Mouse (Mus musculus) brain, embryonic 14.5 days (tissue): ENCODE data around the gene Proser2. TPM values are rescaled to one million over a fixed set of nuclear protein-coding genes. Genes with fewer than 3 reads are reported as not detected.
A peak's percentile ranks its signal among the peaks of the same experiment; 100 is the strongest.

ENCODE experiments used
- DNase-seq: peaks from one replicate; pipeline ENCODE4 v3.0.0-alpha.2; 2011; ENCODE audit warnings: low read depth
- CTCF ChIP-seq: fragments of 200-500 bp; IDR thresholded peaks from 2 replicates; pipeline ENCODE4 v1.5.1; 2012; ENCODE audit warnings: inconsistent platforms, mild to moderate bottlenecking, moderate library complexity, borderline replicate concordance; ENCODE audit not compliant: insufficient read depth, insufficient read length; ENCODE audit errors: extremely low read depth
- POLR2A ChIP-seq: fragments of 200-500 bp; IDR thresholded peaks from 2 replicates; pipeline ENCODE4 v1.6.1; 2012; ENCODE audit warnings: mild to moderate bottlenecking, inconsistent platforms, borderline replicate concordance; ENCODE audit not compliant: poor library complexity, insufficient read depth, insufficient read length, severe bottlenecking; ENCODE audit errors: extremely low read depth
- polyA plus RNA-seq: library from polyadenylated mRNA; depleted of rRNA; stranded (reverse); fragments of >200 nt; gene quantifications from 2 replicates; pipeline ENCODE4 v1.2.3, GENCODE M21; 2012

The Proser2 gene
- polyA plus RNA-seq, 1 experiment: 3.1 TPM

DNA sequence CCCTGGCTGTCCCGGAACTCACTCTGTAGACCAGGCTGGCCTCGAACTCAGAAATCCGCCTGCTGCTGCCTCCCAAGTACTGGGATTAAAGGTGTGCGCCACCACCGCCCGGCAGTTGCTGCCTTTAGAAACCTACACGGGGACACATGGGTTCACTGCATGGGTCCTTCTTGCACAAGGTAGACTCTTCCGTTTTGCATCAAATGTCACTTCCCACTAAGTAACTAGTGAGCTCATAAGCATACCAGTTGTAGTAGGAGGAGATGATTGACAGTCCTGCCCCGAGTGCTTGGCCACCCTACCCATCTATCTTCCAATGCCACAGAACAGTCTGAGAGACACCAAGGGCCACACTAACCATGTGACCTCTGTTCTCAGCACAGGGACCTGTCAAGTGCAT is 29.2 kb upstream of the Proser2 start:
- TF ChIP-seq POLR2A: no peak
- no peak for TF ChIP-seq CTCF
- DNase-seq: no peak

DNA sequence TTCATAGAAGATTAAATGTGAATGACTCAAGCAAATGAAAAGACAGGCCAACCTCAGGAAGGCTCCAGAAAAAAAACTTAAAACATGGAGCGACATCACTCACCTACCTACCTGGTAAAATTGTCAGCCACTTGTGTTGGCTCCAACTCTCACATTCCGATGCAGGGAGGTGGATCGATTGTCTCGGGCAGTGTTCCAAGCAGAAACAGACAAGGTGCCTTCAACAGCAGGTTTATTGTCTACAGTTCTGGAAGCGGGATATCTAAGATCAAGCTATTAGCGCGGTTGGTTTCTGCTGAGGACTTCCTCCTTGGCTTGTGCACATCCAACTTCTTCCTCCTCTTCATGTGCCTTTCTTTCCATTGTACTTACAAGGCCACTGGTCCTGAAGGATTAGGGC is 27.6 kb upstream of the Proser2 start:
- no peak for TF ChIP-seq POLR2A
- no peak for TF ChIP-seq CTCF
- DNase-seq: no peak

DNA sequence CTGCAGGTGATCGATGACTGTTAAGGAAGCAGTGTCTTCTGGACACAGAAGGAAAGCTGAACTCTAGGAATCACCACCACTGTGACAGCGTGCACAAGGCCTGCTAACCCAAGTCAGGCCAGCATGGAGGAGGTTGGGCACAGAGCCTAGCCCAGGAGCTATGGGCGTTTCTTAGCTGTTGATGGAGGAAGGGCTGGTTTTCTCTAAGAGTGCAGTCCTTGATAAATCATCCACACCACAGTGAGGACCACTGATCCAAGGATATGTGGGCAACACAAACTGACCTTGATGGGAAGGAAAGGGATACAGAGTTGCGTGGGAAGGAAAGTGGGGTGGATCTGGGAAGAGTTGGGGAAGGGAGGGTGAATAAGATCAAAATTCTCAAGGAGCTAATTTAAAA is 27.2 kb upstream of the Proser2 start:
- DNase-seq: no peak
- TF ChIP-seq POLR2A (no peak), CTCF (no peak)

DNA sequence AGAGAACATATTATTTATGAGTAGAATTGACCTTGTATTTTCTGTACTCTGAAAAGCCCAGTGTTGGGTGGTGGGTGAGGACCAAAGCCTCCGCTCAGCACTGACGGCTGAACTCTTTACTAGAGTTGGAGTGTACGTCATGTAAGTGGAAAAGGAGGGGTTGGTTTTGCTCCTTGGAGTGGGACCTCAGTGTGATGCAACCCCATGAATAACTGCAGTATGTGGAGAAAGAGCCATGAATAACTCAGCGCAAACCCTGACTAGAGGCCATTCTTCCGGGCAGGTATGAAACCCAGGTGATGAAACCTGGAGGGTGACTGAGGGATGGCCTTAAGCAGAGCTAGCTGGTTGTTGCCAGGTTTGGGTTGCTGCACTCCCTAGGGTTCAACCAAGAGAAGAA is 19.8 kb upstream of the Proser2 start:
- no peak for TF ChIP-seq CTCF
- TF ChIP-seq POLR2A: no peak
- no peak for DNase-seq

DNA sequence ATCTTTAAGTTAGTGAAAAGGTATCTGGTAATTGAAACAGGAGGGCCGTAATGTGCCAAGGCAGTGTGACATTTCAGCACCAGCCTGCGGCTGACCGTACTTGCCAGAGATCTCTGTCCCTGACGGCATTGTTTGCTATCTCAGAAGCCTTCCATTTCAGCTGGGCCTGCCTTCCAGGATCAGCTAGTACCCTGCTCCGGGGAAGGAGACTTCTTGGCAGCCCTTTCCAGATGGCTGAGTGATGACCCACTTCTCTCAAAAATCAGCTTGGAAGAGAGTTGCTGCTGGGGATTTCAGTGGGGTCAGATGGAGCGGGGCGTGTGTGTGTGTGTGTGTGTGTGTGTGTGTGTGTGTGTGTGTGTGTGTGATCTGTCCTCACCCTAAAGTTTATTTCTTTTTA is 16.9 kb upstream of the Proser2 start:
- no peak for DNase-seq
- TF ChIP-seq POLR2A (no peak), CTCF (no peak)

DNA sequence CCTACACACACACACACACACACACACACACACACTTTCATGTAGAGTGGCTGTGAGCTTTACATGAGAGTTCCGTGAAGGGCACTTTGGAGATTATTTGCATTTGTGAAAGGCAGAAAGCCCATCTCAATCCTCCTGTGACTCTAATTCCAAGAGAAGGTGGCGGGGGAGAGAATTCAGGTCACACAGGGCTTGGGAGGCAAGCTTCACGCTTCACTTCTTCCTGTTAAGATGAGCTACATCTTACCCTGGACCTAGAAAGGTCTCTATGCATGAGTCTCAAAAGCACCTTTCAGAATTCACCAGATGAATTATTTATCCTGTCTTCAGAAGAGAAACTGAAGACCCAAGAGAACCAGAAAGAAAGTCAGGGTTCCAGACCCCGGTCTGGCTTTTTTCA is 16.2 kb upstream of the Proser2 start:
- DNase-seq: no peak
- no peak for TF ChIP-seq CTCF

DNA sequence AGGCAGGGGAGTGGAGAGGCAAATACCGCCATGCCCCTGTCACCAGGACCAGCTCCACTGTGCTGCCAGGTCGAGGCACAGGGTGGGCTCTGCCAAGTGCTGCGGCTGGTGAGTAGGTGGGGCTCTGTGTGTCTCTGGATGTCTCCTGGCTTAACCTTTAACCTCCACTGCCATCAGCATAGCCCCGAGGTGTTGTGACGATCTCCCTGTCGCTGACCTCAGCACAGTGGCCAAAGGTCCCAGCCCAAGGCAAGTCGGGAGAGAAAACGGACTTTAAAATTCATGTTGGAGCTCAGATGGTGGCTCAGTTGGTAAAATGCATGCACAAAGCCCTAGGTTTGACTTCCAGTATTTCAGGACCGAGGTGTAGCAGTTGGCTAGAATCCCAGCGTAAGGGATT is 15.6 kb upstream of the Proser2 start:
- no peak for TF ChIP-seq POLR2A
- TF ChIP-seq CTCF: no peak
- no peak for DNase-seq

DNA sequence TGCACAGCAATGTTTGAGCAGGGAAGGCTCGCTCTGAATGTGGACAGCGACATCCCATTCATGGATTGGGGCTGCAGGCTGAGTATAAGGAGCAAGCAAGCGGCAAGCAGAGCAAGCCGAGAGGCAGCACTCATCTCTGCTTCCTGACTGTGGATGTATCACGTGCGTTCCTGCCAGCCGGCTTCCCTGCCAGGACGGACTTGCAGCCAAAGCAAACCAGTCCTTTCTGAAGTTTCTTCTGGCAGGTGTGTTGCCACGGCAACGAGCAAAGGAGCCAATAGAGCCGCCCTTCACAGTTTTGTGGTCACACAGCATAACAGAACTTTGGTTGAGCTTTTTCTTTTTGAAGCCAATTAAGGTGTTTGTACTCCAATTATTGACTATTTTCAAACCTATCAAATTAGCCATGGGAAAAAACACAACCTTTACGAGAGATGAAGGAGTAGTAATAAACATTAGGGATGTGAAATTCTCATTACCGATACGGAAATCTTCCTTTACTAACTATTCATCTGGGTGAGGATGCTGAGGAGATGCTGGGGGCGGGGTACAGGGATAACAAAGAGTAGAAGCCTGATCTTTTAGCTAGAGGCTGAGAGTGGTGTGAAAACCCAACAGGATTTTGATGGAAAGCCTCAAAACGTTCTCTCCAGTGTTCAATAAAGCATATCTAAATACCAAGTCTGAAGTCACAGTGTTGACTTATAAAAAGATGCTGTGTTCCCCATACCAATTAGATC is 13.1 kb upstream of the Proser2 start:
- peak; percentile 77 for DNase-seq

DNA sequence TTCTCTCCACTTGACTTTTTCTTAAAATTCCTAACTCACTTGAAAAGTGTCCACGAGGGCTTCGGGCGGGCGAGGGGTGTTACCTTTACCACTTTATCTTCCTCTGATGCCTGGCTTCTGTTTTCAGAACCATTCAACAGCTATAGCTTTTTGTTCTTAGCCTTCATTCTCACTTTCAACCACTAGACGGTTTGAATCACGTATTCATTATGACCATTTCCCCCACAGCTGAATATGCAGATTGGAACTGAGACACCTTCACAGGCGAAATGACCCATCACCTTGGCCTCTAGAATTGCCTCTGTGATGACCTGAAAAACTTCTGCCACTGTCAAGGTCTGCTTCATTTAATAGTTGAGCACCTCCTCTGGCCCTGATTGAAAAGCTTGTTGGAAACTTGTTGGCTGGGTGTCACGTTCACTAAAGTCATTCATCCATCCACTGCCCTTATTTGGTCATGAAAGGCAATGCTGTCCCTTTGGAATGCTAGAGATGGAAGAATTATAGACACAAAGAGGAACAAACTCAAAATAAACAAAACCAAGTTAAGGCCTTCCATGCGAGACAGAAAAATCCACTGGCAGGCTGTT is 10.7 kb upstream of the Proser2 start:
- DNase-seq: no peak
- no peak for TF ChIP-seq CTCF
- no peak for TF ChIP-seq POLR2A

More for the DNA sequence above, 13.1 kb upstream of the Proser2 start:
- TF ChIP-seq POLR2A: no peak
- no peak for TF ChIP-seq CTCF

DNA sequence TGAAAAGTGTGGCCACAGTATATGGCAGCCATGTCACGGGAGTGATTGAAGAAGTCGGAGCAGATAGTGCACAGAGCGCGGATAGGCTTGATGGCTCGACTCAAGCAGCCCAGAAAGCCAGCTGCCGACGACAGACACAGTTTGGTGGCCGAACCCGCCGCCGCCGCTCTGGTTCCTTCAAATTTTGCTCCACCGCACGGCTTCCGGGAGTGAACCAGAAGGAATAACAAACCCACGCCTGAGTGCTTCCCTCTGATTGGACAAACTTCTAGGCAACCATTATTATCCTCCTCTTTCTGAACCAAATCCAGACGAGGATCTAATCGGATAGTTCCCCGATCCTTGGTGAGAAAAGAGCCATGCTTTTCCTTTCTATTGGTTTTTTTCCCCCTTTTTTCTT is 3.9 kb upstream of the Proser2 start:
- no peak for TF ChIP-seq POLR2A
- TF ChIP-seq CTCF: no peak
- no peak for DNase-seq

DNA sequence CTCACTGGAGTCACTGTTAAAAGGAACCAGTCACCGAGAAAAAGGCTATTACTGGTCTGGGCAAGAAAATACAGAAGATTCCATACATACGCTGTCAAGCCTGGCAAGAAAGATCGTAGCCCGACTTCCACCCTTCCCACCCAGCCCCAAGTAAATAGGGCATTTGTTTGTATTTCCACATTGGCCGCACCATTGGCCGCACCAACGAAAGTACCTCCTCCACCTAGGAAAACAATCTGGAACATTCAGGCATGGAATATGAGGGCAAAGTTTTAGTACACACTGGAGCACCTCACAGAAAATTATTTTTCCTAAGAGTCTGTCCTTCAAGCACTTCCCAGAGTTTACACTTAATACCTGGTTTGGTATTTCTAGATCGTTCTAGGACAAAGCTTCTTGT is 1.1 kb downstream of the Proser2 start:
- no peak for DNase-seq
- TF ChIP-seq POLR2A (no peak), CTCF (no peak)

DNA sequence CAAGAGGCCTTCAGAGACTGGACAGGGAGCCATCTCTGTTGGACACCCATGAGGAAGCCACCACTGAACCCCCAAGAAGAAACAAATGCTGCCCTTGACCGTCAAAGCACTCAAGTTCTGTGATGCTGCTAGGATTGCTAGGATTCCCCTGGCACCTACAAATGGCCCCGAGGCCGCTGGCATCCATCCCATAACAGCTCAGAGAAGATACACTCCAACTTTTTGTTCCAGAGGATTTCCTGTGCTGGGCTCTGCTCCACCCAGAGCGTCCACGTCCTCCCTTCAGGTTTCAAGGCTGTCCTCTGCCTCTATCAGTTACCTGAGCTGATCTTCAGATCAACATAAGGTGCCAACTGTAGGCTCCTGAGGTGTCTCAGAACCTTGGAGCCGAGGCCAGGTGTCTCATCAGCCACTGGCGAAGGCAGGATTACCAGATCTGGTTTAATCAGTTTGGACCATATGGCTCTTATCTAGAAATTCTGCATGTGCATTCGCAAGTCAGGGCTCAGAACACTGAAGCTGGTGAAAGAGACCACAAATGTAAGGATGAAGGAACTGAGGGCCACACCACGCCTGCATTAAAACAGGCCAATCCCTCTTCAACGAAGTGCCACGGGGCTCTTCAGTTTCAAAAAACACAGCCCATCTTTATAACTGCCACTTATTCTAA is 1.7 kb downstream of the Proser2 start:
- no peak for DNase-seq
- no peak for TF ChIP-seq CTCF
